Mouse (Mus musculus) small intestine, adult 2 months (tissue): ENCODE data around the gene Dazap2. TPM values are rescaled to one million over a fixed set of nuclear protein-coding genes. Genes with fewer than 3 reads are reported as not detected.

Experiments used
- H3K27ac ChIP-seq: fragments of 200-500 bp; 2 replicates; pipeline ENCODE4 v1.5.1; 2012; ENCODE audit warnings: low read depth, low read length, control low read depth, inconsistent platforms; ENCODE audit not compliant: insufficient read depth
- H3K27me3 ChIP-seq: fragments of 200-500 bp; 2 replicates; pipeline ENCODE4 v1.6.1; 2012; ENCODE audit warnings: mild to moderate bottlenecking, moderate library complexity, low read length, inconsistent platforms; ENCODE audit not compliant: control insufficient read depth, insufficient read depth
- H3K36me3 ChIP-seq: fragments of 200-500 bp; 2 replicates; pipeline ENCODE4 v1.6.1; 2012; ENCODE audit warnings: mild to moderate bottlenecking, low read length, control low read depth, inconsistent platforms; ENCODE audit not compliant: control insufficient read depth, insufficient read depth
- H3K4me1 ChIP-seq: fragments of 200-500 bp; 2 replicates; pipeline ENCODE4 v1.6.1; 2012; ENCODE audit warnings: low read length, inconsistent platforms, mixed read lengths; ENCODE audit not compliant: control insufficient read depth, insufficient read depth, insufficient read length
- H3K4me3 ChIP-seq: fragments of 200-500 bp; 2 replicates; pipeline ENCODE4 v1.5.1; 2012; ENCODE audit warnings: low read depth, mild to moderate bottlenecking, control low read depth, inconsistent platforms, low read length, moderate library complexity
- CTCF ChIP-seq: fragments of 200-500 bp; IDR thresholded peaks from 2 replicates; pipeline ENCODE4 v1.5.1; 2012; ENCODE audit warnings: low read depth, mild to moderate bottlenecking, control low read depth, inconsistent platforms, low read length, moderate library complexity, mixed read lengths; ENCODE audit not compliant: insufficient replicate concordance, insufficient read length; ENCODE audit errors: extremely low read depth
- POLR2A ChIP-seq: fragments of 200-500 bp; IDR thresholded peaks from 2 replicates; pipeline ENCODE4 v1.6.1; 2012; ENCODE audit warnings: low read depth, mild to moderate bottlenecking, control low read depth, inconsistent platforms, low read length, moderate library complexity
- WGBS: fragments of 180-500 bp; shearing (Covaris S2); methylation state at CpG from one replicate; pipeline ENCODE4 v1.1.7; 2018; 5-methylcytosine and 5-hydroxymethylcytosine counted together
- polyA plus RNA-seq: library from polyadenylated mRNA; depleted of rRNA; stranded (reverse); fragments of >200 nt; gene quantifications from 2 replicates; pipeline ENCODE4 v1.2.3, GENCODE M21; 2012; rRNA removed

The Dazap2 gene
- polyA plus RNA-seq, 1 experiment = 1,087 TPM

DNA sequence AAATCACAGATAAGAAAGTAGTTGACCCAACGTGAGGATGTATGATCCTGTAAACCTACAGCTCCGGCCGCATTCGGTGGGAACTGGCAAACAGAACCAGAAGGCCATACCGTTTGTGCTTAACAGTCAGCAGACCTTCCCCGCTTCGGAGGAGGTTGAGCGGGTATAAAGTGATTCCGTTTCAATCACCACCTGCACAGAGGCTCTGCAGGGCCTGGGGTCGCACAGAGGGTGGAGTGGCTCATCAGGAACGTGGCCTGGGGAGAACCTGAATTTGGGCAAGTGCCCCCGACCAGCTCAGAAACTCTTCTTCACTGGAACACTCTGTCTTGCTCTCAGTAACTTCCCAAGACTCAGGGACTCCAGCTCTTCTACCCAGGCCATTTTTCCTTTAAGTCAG lies 51.7 kb downstream of the Dazap2 start:
- Histone ChIP-seq H3K36me3 (no peaks in the 10 kb centered on the region), H3K27me3 (no peaks in the 10 kb centered on the region), H3K4me1 (peaks cover 38% of the 10 kb centered on the region), H3K4me3 (peak overlapping the region; percentile 43), H3K27ac (peak overlapping the region; percentile 96)
- WGBS = 14% methylated on average over 12 of the region's 12 CpGs
- no peak for TF ChIP-seq CTCF
- TF ChIP-seq POLR2A = peak; percentile 25; the same call in 1 of the 2 replicates

DNA sequence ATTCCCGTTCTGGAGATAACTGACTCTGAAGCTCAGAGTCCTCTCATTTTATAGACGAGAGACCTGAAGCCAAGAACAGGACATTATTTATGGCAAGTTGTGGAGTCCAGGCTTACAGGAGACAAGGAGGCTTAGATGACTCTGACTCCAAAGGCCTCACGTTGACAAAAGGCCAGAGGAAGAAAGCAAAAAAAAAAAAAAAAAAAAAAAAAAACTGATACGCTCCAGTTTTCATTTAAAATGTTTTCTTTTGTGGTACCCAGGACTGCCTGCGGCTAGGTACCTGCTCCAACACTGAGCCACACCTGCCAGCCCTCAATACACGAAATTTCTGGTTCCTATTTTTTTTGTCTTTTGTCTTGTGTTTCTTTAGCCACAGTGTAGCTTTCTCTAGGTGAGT lies 52.3 kb downstream of the Dazap2 start:
- Histone ChIP-seq H3K36me3 (no peaks in the 10 kb centered on the region), H3K27me3 (no peaks in the 10 kb centered on the region), H3K4me1 (peaks cover 38% of the 10 kb centered on the region), H3K4me3 (peak overlapping the region; percentile 43), H3K27ac (peak overlapping the region; percentile 96)
- WGBS = 15% methylated on average over 6 of the region's 6 CpGs
- no peak for TF ChIP-seq CTCF
- TF ChIP-seq POLR2A = no peak

DNA sequence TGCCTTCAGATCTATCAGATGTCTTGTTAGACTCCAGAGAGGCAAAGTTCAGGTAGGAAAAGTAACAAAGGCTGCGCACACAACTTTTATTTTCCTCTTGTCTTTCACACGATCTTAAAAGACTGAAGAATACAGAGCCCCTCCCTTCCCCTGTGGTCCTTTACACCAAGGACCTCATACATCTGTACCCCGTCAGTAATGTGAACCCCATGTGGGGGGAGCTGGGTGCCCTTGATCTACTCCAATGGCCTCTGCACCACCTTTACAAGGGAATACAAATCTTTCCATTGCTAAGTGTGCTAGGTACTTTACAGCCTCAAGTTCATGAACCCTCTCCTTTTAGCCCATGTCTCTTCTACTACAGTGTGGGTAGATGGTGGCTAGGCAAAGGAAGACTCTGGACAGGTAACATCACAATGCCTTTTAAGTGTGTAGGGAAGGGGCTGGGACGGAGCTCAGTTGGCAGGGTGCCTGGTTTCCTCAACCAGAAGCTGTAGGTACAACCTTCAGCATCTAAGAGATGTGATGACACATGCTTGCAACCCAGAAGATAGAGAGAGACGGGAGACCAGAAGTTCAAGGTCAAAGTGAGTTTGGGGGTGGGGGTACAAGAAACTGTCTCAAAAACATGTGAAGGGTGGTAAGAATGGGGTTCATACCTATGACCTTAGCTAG lies 52.9 kb downstream of the Dazap2 start:
- H3K27ac ChIP-seq = peak overlapping the region; percentile 96
- 31% methylated on average over 5 of the region's 5 CpGs for WGBS
- no peak overlapping the region for H3K4me3 ChIP-seq
- H3K36me3 ChIP-seq = no peaks in the 10 kb centered on the region
- H3K4me1 ChIP-seq = peaks cover 38% of the 10 kb centered on the region
- TF ChIP-seq CTCF = no peak
- no peak for TF ChIP-seq POLR2A
- no peaks in the 10 kb centered on the region for H3K27me3 ChIP-seq

DNA sequence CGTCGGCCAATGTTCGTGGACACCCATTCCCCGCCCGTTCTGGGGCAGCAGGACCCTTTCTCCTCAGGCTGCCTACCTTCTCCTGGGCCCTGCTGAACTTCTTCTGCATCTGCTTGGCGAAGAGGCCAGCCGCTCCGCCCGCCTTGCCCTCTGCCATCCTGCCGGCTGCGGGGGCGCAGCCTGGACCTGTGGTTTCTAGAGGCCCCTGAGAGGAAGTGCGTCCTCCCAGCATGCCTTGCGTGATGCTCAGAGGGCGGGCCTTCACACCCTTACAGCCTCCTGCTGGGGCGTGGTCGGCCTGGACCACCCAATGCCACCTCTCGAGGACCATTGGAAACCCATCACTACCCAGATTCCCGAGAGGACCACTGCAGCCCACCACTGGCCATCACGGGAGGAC lies 54.2 kb downstream of the Dazap2 start, which contains the start of gene Bin2:
Bin2 (minus strand) TSS at position 217 of the 400 bp plus-strand sequence.
- peak within 1 kb of the TSS; percentile 96 for H3K27ac ChIP-seq
- H3K4me1 ChIP-seq = peaks cover 34% of the 10 kb centered on the region
- H3K4me3 ChIP-seq = peak within 1 kb of the TSS; percentile 69
- H3K27me3 ChIP-seq = no peaks in the 10 kb centered on the region
- TF ChIP-seq POLR2A (peak; percentile 56; the same call in 1 of the 2 replicates), CTCF (no peak)
- WGBS = 85% methylated on average over 20 of the region's 20 CpGs
- no peaks in the 10 kb centered on the region for H3K36me3 ChIP-seq

DNA sequence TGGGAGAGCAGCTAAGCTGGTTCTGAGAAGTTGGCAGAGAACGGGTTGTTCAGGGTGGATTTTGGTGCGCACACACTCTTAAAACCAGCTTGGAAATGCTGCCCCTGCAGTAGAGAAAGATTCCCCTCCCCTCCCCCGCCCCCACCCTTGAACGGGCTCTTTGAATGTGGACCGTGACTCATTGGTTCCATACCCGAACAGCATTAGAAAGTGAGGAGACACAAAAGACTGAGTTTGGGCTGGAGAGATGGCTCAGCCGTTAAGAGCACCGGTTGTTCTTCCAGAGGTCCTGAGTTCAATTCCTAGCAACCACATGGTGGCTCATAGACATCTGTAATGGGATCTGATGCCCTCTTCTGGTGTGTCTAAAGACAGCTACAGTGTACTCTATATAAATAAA lies 54.9 kb downstream of the Dazap2 start:
- no peak for TF ChIP-seq CTCF
- no peak for TF ChIP-seq POLR2A
- Histone ChIP-seq H3K4me1 (peaks cover 29% of the 10 kb centered on the region), H3K4me3 (no peak overlapping the region), H3K27ac (no peak overlapping the region), H3K36me3 (no peaks in the 10 kb centered on the region), H3K27me3 (no peaks in the 10 kb centered on the region)
- 79% methylated on average over 8 of the region's 8 CpGs for WGBS

Other genes starting within 250 kb of the Dazap2 start
- gene Gm5475, start 193.2 kb upstream of the Dazap2 start, polyA plus RNA-seq = 0.13 and 0.20 TPM in 2 replicates
- gene Slc11a2, start 190.3 kb upstream of the Dazap2 start, polyA plus RNA-seq = 39.4 and 138 TPM in 2 replicates
- 16.3 and 26.1 TPM in 2 replicates for gene Letmd1, start 146.3 kb upstream of the Dazap2 start, polyA plus RNA-seq
- gene Csrnp2, start 119.9 kb upstream of the Dazap2 start, polyA plus RNA-seq = 0.62 and 0.96 TPM in 2 replicates
- gene Tfcp2, start 63.3 kb upstream of the Dazap2 start, polyA plus RNA-seq = 1.7 and 2.1 TPM in 2 replicates
- 7.2 and 12.0 TPM in 2 replicates for gene Pou6f1, start 15.4 kb upstream of the Dazap2 start, polyA plus RNA-seq
- gene Smagp, start 21.6 kb downstream of the Dazap2 start, polyA plus RNA-seq = 154 and 384 TPM in 2 replicates
- 6.6 and 13.0 TPM in 2 replicates for gene Bin2, start 54.2 kb downstream of the Dazap2 start, polyA plus RNA-seq
- gene Cela1, start 72.6 kb downstream of the Dazap2 start, polyA plus RNA-seq = 55.9 and 26,246 TPM in 2 replicates
- gene Galnt6, start 114.0 kb downstream of the Dazap2 start, polyA plus RNA-seq = 35.2 and 73.0 TPM in 2 replicates
- 0.51 and 0.98 TPM in 2 replicates for gene Slc4a8, start 146.4 kb downstream of the Dazap2 start, polyA plus RNA-seq